Mouse (Mus musculus): ENCODE measurements around the gene Sv2b. TPM values are rescaled to one million over a fixed set of nuclear protein-coding genes. Genes with fewer than 3 reads are reported as not detected.

The Sv2b gene
- polyA plus RNA-seq, 1 experiment from 2014 or later, result 20.2 TPM

GRCm38 (mm10) chr7:75134710-75135617 is 174.1 kb downstream of the Sv2b start:
- Histone ChIP-seq H3K9me3 (replicated peaks) (no peaks in the 10 kb centered on the region), H3K4me2 (no peak overlapping the region), H3K27me3 (replicated peaks) (no peaks in the 10 kb centered on the region; the same call in 1 of the 2 replicates), H3K4me1 (peaks cover 3% of the 10 kb centered on the region), H3K4me3 (replicated peaks) (no peak overlapping the region), H3K9ac (replicated peaks) (no peak overlapping the region), H3K27ac (replicated peaks) (no peak overlapping the region), H3K36me3 (no peaks in the 10 kb centered on the region)
- ATAC-seq (ENCODE audit: low FRiP score), result peak; percentile 50; the same call in 1 of the 2 replicates
- 29% methylated on average over 15 of the region's 15 CpGs for WGBS

- 92% methylated on average over 4 of the region's 4 CpGs for WGBS
- Histone ChIP-seq H3K36me3 (no peaks in the 10 kb centered on the region), H3K27ac (replicated peaks) (no peak overlapping the region), H3K4me1 (no peaks in the 10 kb centered on the region), H3K9me3 (replicated peaks) (no peaks in the 10 kb centered on the region), H3K9ac (replicated peaks) (no peak overlapping the region), H3K4me2 (no peak overlapping the region), H3K27me3 (replicated peaks) (no peaks in the 10 kb centered on the region), H3K4me3 (replicated peaks) (no peak overlapping the region)
- ATAC-seq (ENCODE audit: low FRiP score), result no peak
These were observed 181.0 kb downstream of the Sv2b start for GRCm38 (mm10) chr7:75128036-75128435.

DNA sequence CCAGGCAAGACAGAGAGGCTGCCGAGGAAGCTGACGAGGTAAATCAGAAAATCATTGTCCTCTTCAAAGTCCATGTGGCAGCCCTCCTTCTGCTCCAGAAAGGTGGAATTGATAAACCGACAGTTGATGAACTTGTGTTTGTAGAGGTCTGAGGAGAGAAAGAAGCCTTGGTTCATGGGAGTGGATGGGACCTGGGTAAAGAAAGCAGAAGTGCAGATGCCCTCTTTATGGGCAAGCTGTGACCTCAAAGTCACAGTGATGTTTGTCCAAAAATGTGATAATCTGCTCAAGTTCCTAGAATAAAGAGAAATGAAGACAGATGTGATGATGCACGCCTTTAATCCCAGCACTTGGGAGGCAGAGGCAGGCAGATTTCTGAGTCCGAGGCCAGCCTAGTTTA is 185.0 kb downstream of the Sv2b start:
- H3K4me1 ChIP-seq, result no peaks in the 10 kb centered on the region
- 80% methylated on average over 5 of the region's 5 CpGs for WGBS

GRCm38 (mm10) chr7:75118022-75118673 is 190.9 kb downstream of the Sv2b start:
- Histone ChIP-seq H3K4me3 (replicated peaks) (peak overlapping the region; percentile 32), H3K36me3 (no peaks in the 10 kb centered on the region), H3K27me3 (replicated peaks) (no peaks in the 10 kb centered on the region), H3K4me2 (peak overlapping the region; percentile 57), H3K27ac (replicated peaks) (peak overlapping the region; percentile 63), H3K9me3 (replicated peaks) (no peaks in the 10 kb centered on the region), H3K9ac (replicated peaks) (no peak overlapping the region), H3K4me1 (peaks cover 5% of the 10 kb centered on the region)
- 40% methylated on average over 7 of the region's 7 CpGs for WGBS
- ATAC-seq (ENCODE audit: low FRiP score), result peak; percentile 87

More for the DNA sequence above, 185.0 kb downstream of the Sv2b start:
- no peak overlapping the region for H3K27ac ChIP-seq (replicated peaks)
- no peak overlapping the region for H3K4me3 ChIP-seq (replicated peaks)
- no peak for ATAC-seq (ENCODE audit: low FRiP score)
- no peak overlapping the region for H3K9ac ChIP-seq (replicated peaks)
- H3K4me2 ChIP-seq, result no peak overlapping the region
- H3K9me3 ChIP-seq (replicated peaks), result no peaks in the 10 kb centered on the region
- no peaks in the 10 kb centered on the region for H3K36me3 ChIP-seq
- no peaks in the 10 kb centered on the region for H3K27me3 ChIP-seq (replicated peaks)

- 10% methylated on average over 6 of the region's 6 CpGs for WGBS
- peak; percentile 63; the same call in 1 of the 2 replicates for ATAC-seq (ENCODE audit: low FRiP score)
- no peaks in the 10 kb centered on the region for H3K9me3 ChIP-seq (replicated peaks)
- peaks cover 3% of the 10 kb centered on the region; the same call in 1 of the 2 replicates for H3K4me1 ChIP-seq
- no peak overlapping the region for H3K4me3 ChIP-seq (replicated peaks)
- no peak overlapping the region for H3K4me2 ChIP-seq
- no peaks in the 10 kb centered on the region for H3K36me3 ChIP-seq
- no peak overlapping the region for H3K27ac ChIP-seq (replicated peaks)
- H3K27me3 ChIP-seq (replicated peaks), result no peaks in the 10 kb centered on the region
- H3K9ac ChIP-seq (replicated peaks), result no peak overlapping the region
These were observed 198.4 kb downstream of the Sv2b start for GRCm38 (mm10) chr7:75110689-75111088.

- Histone ChIP-seq H3K36me3 (no peaks in the 10 kb centered on the region), H3K9ac (replicated peaks) (no peak overlapping the region), H3K27me3 (replicated peaks) (no peaks in the 10 kb centered on the region), H3K4me1 (peaks cover 4% of the 10 kb centered on the region; the same call in 1 of the 2 replicates), H3K27ac (replicated peaks) (no peak overlapping the region), H3K9me3 (replicated peaks) (no peaks in the 10 kb centered on the region), H3K4me2 (no peak overlapping the region), H3K4me3 (replicated peaks) (no peak overlapping the region)
- no peak for ATAC-seq (ENCODE audit: low FRiP score)
These were observed 201.6 kb downstream of the Sv2b start for GRCm38 (mm10) chr7:75107441-75107840.

DNA sequence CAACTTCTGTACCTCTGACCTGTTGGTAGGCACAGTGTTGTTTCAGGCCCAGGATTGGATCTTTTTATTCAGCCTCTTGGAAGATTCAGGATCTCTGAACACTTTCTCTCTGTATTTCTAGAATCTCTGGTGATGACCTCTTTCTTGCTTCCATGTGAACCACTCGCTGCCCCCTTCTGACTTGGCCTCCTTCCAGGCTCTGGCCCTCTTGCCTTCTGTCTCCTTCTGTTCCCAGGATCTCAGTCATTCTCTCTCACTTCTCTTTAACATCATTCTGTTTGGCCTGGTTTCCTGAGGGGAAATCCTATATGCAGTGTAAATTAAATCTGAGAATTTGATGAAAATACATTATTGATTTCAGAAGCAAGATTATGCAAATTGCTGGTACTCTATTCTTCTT is 205.2 kb downstream of the Sv2b start:
- WGBS, result 56% methylated on average over 1 of the region's 1 CpGs

DNA sequence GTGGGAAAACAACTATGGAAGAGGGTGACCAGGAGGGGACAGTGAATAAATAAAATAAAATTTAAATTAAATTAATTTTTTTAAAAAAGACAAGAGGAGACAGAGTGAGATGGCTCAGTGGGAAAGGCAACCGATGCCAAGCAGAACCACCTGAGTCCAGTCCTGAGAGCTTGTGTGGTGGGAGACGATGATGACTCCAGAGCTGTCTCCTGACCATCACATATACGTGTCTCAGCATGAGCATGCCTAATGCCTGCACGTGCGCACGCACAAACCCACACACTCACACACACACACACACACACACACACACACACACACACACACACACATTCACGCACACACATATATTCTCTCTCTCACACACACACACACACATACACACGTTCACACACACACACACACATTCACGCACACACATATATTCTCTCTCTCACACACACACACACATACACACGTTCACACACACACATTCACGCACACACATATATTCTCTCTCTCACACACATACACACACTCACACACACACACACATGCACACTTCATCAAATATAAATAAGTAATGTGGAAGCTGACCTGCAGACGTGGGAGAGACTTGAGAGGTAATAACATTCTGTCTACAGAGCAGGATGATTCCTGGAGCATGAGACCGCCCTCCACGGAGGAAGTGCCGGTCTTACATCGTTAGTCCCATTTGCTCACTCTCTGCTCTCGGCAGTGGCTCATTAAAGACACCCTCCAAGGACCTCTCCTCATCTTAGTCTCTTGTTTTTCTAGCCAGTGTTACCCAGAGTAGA is 206.3 kb downstream of the Sv2b start:
- Histone ChIP-seq H3K4me3 (replicated peaks) (no peak overlapping the region), H3K36me3 (no peaks in the 10 kb centered on the region), H3K9ac (replicated peaks) (no peak overlapping the region), H3K9me3 (replicated peaks) (no peaks in the 10 kb centered on the region), H3K4me2 (no peak overlapping the region), H3K4me1 (peaks cover 4% of the 10 kb centered on the region; the same call in 1 of the 2 replicates), H3K27ac (replicated peaks) (no peak overlapping the region; the same call in 1 of the 2 replicates), H3K27me3 (replicated peaks) (no peaks in the 10 kb centered on the region)
- 70% methylated on average over 17 of the region's 17 CpGs for WGBS
- no peak for ATAC-seq (ENCODE audit: low FRiP score)

More for the DNA sequence above, 205.2 kb downstream of the Sv2b start:
- Histone ChIP-seq H3K36me3 (no peaks in the 10 kb centered on the region), H3K4me1 (peaks cover 4% of the 10 kb centered on the region; the same call in 1 of the 2 replicates), H3K9ac (replicated peaks) (no peak overlapping the region), H3K9me3 (replicated peaks) (no peaks in the 10 kb centered on the region), H3K27ac (replicated peaks) (no peak overlapping the region), H3K4me2 (no peak overlapping the region), H3K27me3 (replicated peaks) (no peaks in the 10 kb centered on the region), H3K4me3 (replicated peaks) (no peak overlapping the region)
- ATAC-seq (ENCODE audit: low FRiP score), result no peak

- H3K4me2 ChIP-seq, result no peak overlapping the region
- WGBS, result 87% methylated on average over 4 of the region's 4 CpGs
These were observed 223.6 kb downstream of the Sv2b start for GRCm38 (mm10) chr7:75085473-75085872.

GRCm38 (mm10) chr7:75080163-75080562 is 228.9 kb downstream of the Sv2b start:
- no peak overlapping the region for H3K4me3 ChIP-seq (replicated peaks)
- H3K9ac ChIP-seq (replicated peaks), result no peak overlapping the region
- no peaks in the 10 kb centered on the region for H3K9me3 ChIP-seq (replicated peaks)
- ATAC-seq (ENCODE audit: low FRiP score), result no peak
- no peak overlapping the region for H3K4me2 ChIP-seq
- 0 out of 2 replicates have a peak, but pooled peaks cover 3% of the 10 kb centered on the region for H3K4me1 ChIP-seq
- no peaks in the 10 kb centered on the region for H3K27me3 ChIP-seq (replicated peaks)
- no peak overlapping the region for H3K27ac ChIP-seq (replicated peaks)
- H3K36me3 ChIP-seq, result no peaks in the 10 kb centered on the region

More at GRCm38 (mm10) chr7:75085473-75085872, 223.6 kb downstream of the Sv2b start:
- Histone ChIP-seq H3K36me3 (no peaks in the 10 kb centered on the region), H3K4me3 (replicated peaks) (no peak overlapping the region), H3K4me1 (no peaks in the 10 kb centered on the region), H3K9ac (replicated peaks) (no peak overlapping the region), H3K27me3 (replicated peaks) (no peaks in the 10 kb centered on the region), H3K27ac (replicated peaks) (no peak overlapping the region), H3K9me3 (replicated peaks) (no peaks in the 10 kb centered on the region)
- ATAC-seq (ENCODE audit: low FRiP score), result no peak

- H3K4me3 ChIP-seq (replicated peaks), result no peak overlapping the region
- H3K27ac ChIP-seq (replicated peaks), result no peak overlapping the region
- H3K9me3 ChIP-seq (replicated peaks), result no peaks in the 10 kb centered on the region
- no peak overlapping the region for H3K9ac ChIP-seq (replicated peaks)
- H3K36me3 ChIP-seq, result no peaks in the 10 kb centered on the region
- 55% methylated on average over 8 of the region's 8 CpGs for WGBS
- no peaks in the 10 kb centered on the region for H3K27me3 ChIP-seq (replicated peaks)
- no peak overlapping the region for H3K4me2 ChIP-seq
- H3K4me1 ChIP-seq, result 0 out of 2 replicates have a peak, but pooled peaks cover 3% of the 10 kb centered on the region
- ATAC-seq (ENCODE audit: low FRiP score), result no peak
These were observed 231.4 kb downstream of the Sv2b start for GRCm38 (mm10) chr7:75077560-75078208.
